8 mouse cellular contexts compared by ENCODE assay signal in genomic region chr5:122770304-122770703, GRCm38 (mm10). TPM values are rescaled to one million over a fixed set of nuclear protein-coding genes. Genes with fewer than 3 reads are reported as not detected.
DNase-seq lines count a peak whose midpoint lies in the region; ATAC-seq and TF ChIP-seq lines count a peak whose summit lies in the region.

No protein-coding gene starts in this region.

- 44% methylated on average over 7 of the region's 7 CpGs for WGBS in heart, adult 2 months
- WGBS in heart, embryonic 10.5 days = 57% methylated on average over 7 of the region's 7 CpGs
- 71% methylated on average over 7 of the region's 7 CpGs for WGBS in liver, embryonic 12.5 days (ENCODE audit: insufficient replicate concordance)

- TF ChIP-seq POLR2A in heart, adult 2 months (IDR thresholded peaks at IDR 0.05; ENCODE audit: insufficient read depth, low read depth, low read length) = no peak

- peak overlapping the region; percentile 82 for H3K27ac ChIP-seq in heart, adult 2 months
- H3K27ac ChIP-seq in heart, embryonic 10.5 days = peak overlapping the region; percentile 77
- peak overlapping the region; percentile 74 for H3K27ac ChIP-seq in liver, embryonic 12.5 days

- TF ChIP-seq CTCF in heart, adult 2 months (IDR thresholded peaks at IDR 0.05) = no peak

- intact Hi-C loops in heart, adult 2 months (cut with DNase I) = no loop called here

- H3K4me2 ChIP-seq in liver, embryonic 12.5 days = peak overlapping the region; percentile 33

- no peak for ATAC-seq in liver, embryonic 12.5 days
- ATAC-seq in erythroid progenitor cell, adult 5-6 weeks (replicated peaks; ENCODE audit: low FRiP score, poor library complexity, severe bottlenecking) = no peak

- H3K27me3 ChIP-seq in heart, adult 2 months (ENCODE audit: control insufficient read depth, insufficient read depth, low read length) = no peaks in the 10 kb centered on the region
- H3K27me3 ChIP-seq in heart, embryonic 10.5 days (ENCODE audit: insufficient read depth, poor library complexity, severe bottlenecking) = no peaks in the 10 kb centered on the region
- H3K27me3 ChIP-seq in liver, embryonic 12.5 days (replicated peaks) = no peaks in the 10 kb centered on the region

- H3K9me3 ChIP-seq in heart, embryonic 10.5 days = no peaks in the 10 kb centered on the region
- H3K9me3 ChIP-seq in liver, embryonic 12.5 days (replicated peaks) = 0 out of 2 replicates have a peak, but pooled peaks cover 4% of the 10 kb centered on the region

- H3K4me1 ChIP-seq in heart, adult 2 months (ENCODE audit: control insufficient read depth, insufficient read depth, low read length) = peaks cover 12% of the 10 kb centered on the region
- peaks cover 17% of the 10 kb centered on the region for H3K4me1 ChIP-seq in heart, embryonic 10.5 days
- peaks cover 41% of the 10 kb centered on the region for H3K4me1 ChIP-seq in liver, embryonic 12.5 days

- H3K36me3 ChIP-seq in heart, adult 2 months (ENCODE audit: control insufficient read depth, insufficient read depth, low read length) = no peaks in the 10 kb centered on the region
- peaks cover 15% of the 10 kb centered on the region for H3K36me3 ChIP-seq in heart, embryonic 10.5 days
- peaks cover 38% of the 10 kb centered on the region for H3K36me3 ChIP-seq in liver, embryonic 12.5 days

- H3K9ac ChIP-seq in heart, adult 2 months (ENCODE audit: low read depth, low read length) = peak overlapping the region; percentile 8
- H3K9ac ChIP-seq in liver, embryonic 12.5 days = no peak overlapping the region

- no peak; the same call in 1 of the 2 replicates for TF ChIP-seq EP300 in heart, adult 2 months (IDR thresholded peaks at IDR 0.05; ENCODE audit: insufficient read depth, low read depth, low read length)

- H3K4me3 ChIP-seq in heart, adult 2 months = no peak overlapping the region; the same call in 1 of the 2 replicates
- no peak overlapping the region for H3K4me3 ChIP-seq in heart, embryonic 10.5 days
- no peak overlapping the region for H3K4me3 ChIP-seq in liver, embryonic 12.5 days

- no peaks in the 10 kb centered on the region for H3K79me2 ChIP-seq in heart, adult 2 months (replicated peaks; ENCODE audit: control insufficient read depth, insufficient read depth, low read length)

- DNase-seq in heart, adult 2 months = peak; percentile 68 to 73
- no peak for DNase-seq in heart, adult 9 months (ENCODE audit: low spot score in 2 of 2)
- DNase-seq in R1 (ENCODE audit: low read depth, low spot score) = peak; percentile 32
- no peak for DNase-seq in heart, embryonic 10.5 days (ENCODE audit: low spot score)
- DNase-seq in testis, postnatal 10 days (ENCODE audit: low spot score) = peak; percentile 74
- DNase-seq in adipocyte (ENCODE audit: low spot score) = no peak

RNA-seq across cellular contexts. Expression of gene Camkk2, which starts 8.9 kb away (rescaled TPM):
- 10 to 100 TPM; 10.2 to 13.6 TPM for total RNA-seq in heart, adult 2 months (2021)
- polyA plus RNA-seq in heart, adult 2 months (2012; rRNA removed) = 9.3 and 10.5 TPM in 2 replicates
- polyA plus RNA-seq in heart, embryonic 10.5 days (2016; fragmentation: Nextera tagmentation; extraction: Ambion mirVana) = 16.6 and 21.3 TPM in 2 replicates
- 14.5 and 16.7 TPM in 2 replicates for polyA plus RNA-seq in liver, embryonic 12.5 days (2016; fragmentation: Nextera tagmentation; extraction: Ambion mirVana)
- total RNA-seq in erythroid progenitor cell, adult 5-6 weeks (2015; ENCODE audit: low replicate concordance) = 23.9 and 25.2 TPM in 2 replicates
- 27.9 and 38.0 TPM in 2 replicates for total RNA-seq in erythroid progenitor cell, adult 5-6 weeks (2017; ENCODE audit: low replicate concordance)

RNA-seq across cellular contexts. Expression of gene Anapc5, which starts 50.8 kb away (rescaled TPM):
- total RNA-seq in heart, adult 2 months (2021) = 100 to 1,000 TPM; 150 to 165 TPM
- 210 and 302 TPM in 2 replicates for polyA plus RNA-seq in heart, adult 2 months (2012; rRNA removed)
- polyA plus RNA-seq in heart, embryonic 10.5 days (2016; fragmentation: Nextera tagmentation; extraction: Ambion mirVana) = 405 and 415 TPM in 2 replicates
- polyA plus RNA-seq in liver, embryonic 12.5 days (2016; fragmentation: Nextera tagmentation; extraction: Ambion mirVana) = 330 and 342 TPM in 2 replicates
- 195 and 227 TPM in 2 replicates for total RNA-seq in erythroid progenitor cell, adult 5-6 weeks (2015; ENCODE audit: low replicate concordance)
- 271 and 364 TPM in 2 replicates for total RNA-seq in erythroid progenitor cell, adult 5-6 weeks (2017; ENCODE audit: low replicate concordance)

Comparison
In these comparisons a context has a peak if more than half of its experiments do, and no peak if none do; other contexts are left out.
1. DNase-seq: peak in heart, adult 2 months (2 of 2), R1 (single experiment) and testis, postnatal 10 days (single experiment); none in heart, adult 9 months (0 of 2), heart, embryonic 10.5 days (single experiment) and adipocyte (single experiment).
2. Peak in every context shown above with its lines, with median percentiles within 50 percentile points of each other: H3K27ac ChIP-seq.